Mouse (Mus musculus) stomach, postnatal 0 days (tissue): Measurements from ENCODE around the gene Plcl1. TPM values are rescaled to one million over a fixed set of nuclear protein-coding genes. Genes with fewer than 3 reads are reported as not detected.
A peak's percentile ranks its signal among the peaks of the same experiment; 100 is the strongest.

Experiments
- ATAC-seq: fragments of 200-750 bp; cut with Nextera tagmentation; 2 replicates; pipeline ENCODE4 v1.8.0; 2017; ENCODE audit not compliant: low FRiP score, low TSS enrichment
- DNase-seq: peaks from one replicate; pipeline ENCODE4 v3.0.0-alpha.2; 2016; ENCODE audit warnings: low spot score
- H3K27ac ChIP-seq: fragments of 300-500 bp; sonication (generic); replicated peaks from 2 replicates; pipeline ENCODE4 v1.5.1; 2014; ENCODE audit warnings: mild to moderate bottlenecking, control low read depth
- H3K27me3 ChIP-seq: fragments of 300-500 bp; sonication (generic); 2 replicates; pipeline ENCODE4 v1.6.1; 2014; ENCODE audit warnings: low read length; ENCODE audit not compliant: control insufficient read depth, insufficient read depth
- H3K36me3 ChIP-seq: fragments of 300-500 bp; sonication (generic); 2 replicates; pipeline ENCODE4 v1.6.1; 2014; ENCODE audit warnings: low read length, mixed read lengths; ENCODE audit not compliant: control insufficient read depth, insufficient read depth
- H3K4me1 ChIP-seq: fragments of 300-500 bp; sonication (generic); replicated peaks from 2 replicates; pipeline ENCODE4 v1.6.1; 2014; ENCODE audit warnings: antibody characterized with exemption; ENCODE audit not compliant: control insufficient read depth, insufficient read depth
- H3K4me2 ChIP-seq: fragments of 300-500 bp; sonication (generic); replicated peaks from 2 replicates; pipeline ENCODE4 v1.6.1; 2014; ENCODE audit warnings: low read depth, mild to moderate bottlenecking, control low read depth, moderate library complexity
- H3K4me3 ChIP-seq: fragments of 300-500 bp; sonication (generic); 2 replicates; pipeline ENCODE4 v1.5.1; 2014; ENCODE audit warnings: low read depth, low read length, control low read depth
- H3K9ac ChIP-seq: fragments of 300-500 bp; sonication (generic); 2 replicates; pipeline ENCODE4 v1.6.1; 2014; ENCODE audit warnings: mild to moderate bottlenecking, low read length, control low read depth, mixed read lengths
- H3K9me3 ChIP-seq: fragments of 300-500 bp; sonication (generic); 2 replicates; pipeline ENCODE4 v1.6.1; 2016; ENCODE audit warnings: low read length; ENCODE audit not compliant: control insufficient read depth
- CTCF ChIP-seq: IDR thresholded peaks from 2 replicates; pipeline ENCODE4 v1.5.1; 2016; ENCODE audit warnings: antibody characterized with exemption, low read depth, mild to moderate bottlenecking, moderate library complexity
- EP300 ChIP-seq: optimal IDR thresholded peaks from 2 replicates; pipeline ENCODE3; 2016; ENCODE audit warnings: antibody characterized with exemption
- WGBS: fragments of 180-500 bp; shearing (Covaris S2); extraction: QIAGEN DNeasy Blood & Tissue Kit; methylation state at CpG from one replicate; pipeline ENCODE4 v1.1.7; 2014; 5-methylcytosine and 5-hydroxymethylcytosine counted together
- polyA plus RNA-seq: library from polyadenylated mRNA; unstranded; fragments of >200 nt; fragmentation: Nextera tagmentation; extraction: Ambion mirVana; gene quantifications from 2 replicates; pipeline ENCODE4 v1.2.1, GENCODE M21; 2015

Plcl1 gene
- polyA plus RNA-seq, 1 experiment from 2014 or later = 1.7 TPM

- Histone ChIP-seq H3K4me2 (no peak overlapping the region), H3K27me3 (no peaks in the 10 kb centered on the region), H3K27ac (no peak overlapping the region), H3K9ac (no peak overlapping the region), H3K4me3 (no peak overlapping the region), H3K4me1 (no peaks in the 10 kb centered on the region), H3K36me3 (no peaks in the 10 kb centered on the region), H3K9me3 (no peaks in the 10 kb centered on the region)
- WGBS = 74% methylated on average over 2 of the region's 2 CpGs
- peak; percentile 87 for ATAC-seq
- TF ChIP-seq CTCF = no peak
- no peak for TF ChIP-seq EP300
- DNase-seq = peak; percentile 41
Observed at GRCm38 (mm10) chr1:55525748-55526147, 120.0 kb downstream of the Plcl1 start.

- no peak overlapping the region for H3K9ac ChIP-seq
- ATAC-seq = peak; percentile 48; the same call in 1 of the 2 replicates
- DNase-seq = no peak
- no peak overlapping the region for H3K4me3 ChIP-seq
- H3K9me3 ChIP-seq = no peaks in the 10 kb centered on the region
- peak overlapping the region; percentile 70; the same call in 1 of the 2 replicates for H3K27ac ChIP-seq
- no peak overlapping the region; the same call in 1 of the 2 replicates for H3K4me2 ChIP-seq
- no peak for TF ChIP-seq EP300
- TF ChIP-seq CTCF = no peak
- no peaks in the 10 kb centered on the region for H3K36me3 ChIP-seq
- no peaks in the 10 kb centered on the region for H3K4me1 ChIP-seq
- H3K27me3 ChIP-seq = no peaks in the 10 kb centered on the region
- WGBS = 23% methylated on average over 7 of the region's 7 CpGs
Observed at GRCm38 (mm10) chr1:55528547-55529304, 123.0 kb downstream of the Plcl1 start.

- H3K4me1 ChIP-seq = no peaks in the 10 kb centered on the region
- no peak overlapping the region for H3K9ac ChIP-seq
- 58% methylated on average over 1 of the region's 1 CpGs for WGBS
- H3K36me3 ChIP-seq = no peaks in the 10 kb centered on the region
- no peak overlapping the region for H3K4me3 ChIP-seq
- H3K27ac ChIP-seq = no peak overlapping the region
- ATAC-seq = no peak
- no peak overlapping the region for H3K4me2 ChIP-seq
- no peak for DNase-seq
- TF ChIP-seq CTCF (no peak), EP300 (no peak)
- H3K9me3 ChIP-seq = no peaks in the 10 kb centered on the region
- no peaks in the 10 kb centered on the region for H3K27me3 ChIP-seq
Observed at GRCm38 (mm10) chr1:55533823-55534222, 128.1 kb downstream of the Plcl1 start.

GRCm38 (mm10) chr1:55554405-55554804 is 148.7 kb downstream of the Plcl1 start:
- Histone ChIP-seq H3K27me3 (no peaks in the 10 kb centered on the region), H3K4me2 (no peak overlapping the region), H3K9ac (no peak overlapping the region), H3K4me1 (no peaks in the 10 kb centered on the region), H3K36me3 (no peaks in the 10 kb centered on the region), H3K27ac (no peak overlapping the region), H3K4me3 (no peak overlapping the region), H3K9me3 (no peaks in the 10 kb centered on the region)
- TF ChIP-seq EP300 = no peak
- no peak for TF ChIP-seq CTCF
- DNase-seq (no peak), ATAC-seq (no peak)
- WGBS = 40% methylated on average over 3 of the region's 3 CpGs

GRCm38 (mm10) chr1:55557960-55558359 is 152.2 kb downstream of the Plcl1 start:
- TF ChIP-seq EP300 (no peak), CTCF (no peak)
- H3K27me3 ChIP-seq = no peaks in the 10 kb centered on the region
- H3K27ac ChIP-seq = no peak overlapping the region
- WGBS = 74% methylated on average over 7 of the region's 7 CpGs
- no peak overlapping the region for H3K9ac ChIP-seq
- no peak overlapping the region for H3K4me2 ChIP-seq
- no peaks in the 10 kb centered on the region for H3K9me3 ChIP-seq
- H3K4me1 ChIP-seq = no peaks in the 10 kb centered on the region
- ATAC-seq (no peak), DNase-seq (no peak)
- no peaks in the 10 kb centered on the region for H3K36me3 ChIP-seq
- no peak overlapping the region for H3K4me3 ChIP-seq

- 79% methylated on average over 1 of the region's 1 CpGs for WGBS
- H3K9me3 ChIP-seq = no peaks in the 10 kb centered on the region
- no peaks in the 10 kb centered on the region for H3K4me1 ChIP-seq
- no peaks in the 10 kb centered on the region for H3K27me3 ChIP-seq
- TF ChIP-seq CTCF (no peak), EP300 (no peak)
- H3K36me3 ChIP-seq = no peaks in the 10 kb centered on the region
- no peak overlapping the region for H3K4me3 ChIP-seq
- no peak overlapping the region for H3K27ac ChIP-seq
- DNase-seq (no peak), ATAC-seq (no peak)
- no peak overlapping the region for H3K4me2 ChIP-seq
- no peak overlapping the region for H3K9ac ChIP-seq
Observed at GRCm38 (mm10) chr1:55558409-55558808, 152.7 kb downstream of the Plcl1 start.
